Mouse (Mus musculus) hindlimb bud, embryonic 11.5 days (tissue): ENCODE measurements around the gene Tkfc.
"Not testable (repeated sequence)": the region's sequence is repeated elsewhere in the genome, so short reads cannot be mapped to it uniquely, and the experiment has no call there.

Experiments
- DNase-seq: peaks from one replicate; pipeline ENCODE4 v3.0.0-alpha.2; 2012; ENCODE audit warnings: low read depth, low spot score; ENCODE audit errors: extremely low spot score

Gene Tkfc

GRCm38 (mm10) chr19:10589127-10589857, 16.2 kb downstream of the Tkfc start:
- no peak for DNase-seq

- no peak for DNase-seq
These were observed 18.2 kb downstream of the Tkfc start for GRCm38 (mm10) chr19:10587231-10587630.

DNA sequence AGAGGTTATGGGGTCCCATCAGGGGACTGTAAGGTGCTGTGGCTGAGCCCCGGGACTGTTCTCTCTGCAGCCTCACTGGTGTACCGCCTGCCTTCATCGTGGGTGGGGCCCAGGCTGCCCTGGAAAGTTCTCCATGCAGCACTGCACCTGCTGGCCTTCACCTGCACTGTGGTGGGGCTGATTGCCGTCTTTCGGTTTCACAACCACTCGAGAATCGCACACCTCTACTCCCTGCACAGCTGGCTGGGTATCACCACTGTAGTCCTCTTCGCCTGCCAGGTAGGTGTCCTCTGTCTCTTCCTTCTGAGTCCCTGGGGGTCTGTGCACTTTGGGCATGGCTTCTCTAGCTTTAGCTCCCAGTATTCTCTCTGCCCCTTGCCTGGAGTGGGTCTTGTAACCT, 20.3 kb downstream of the Tkfc start:
- no peak for DNase-seq

- no peak for DNase-seq
These were observed 21.8 kb downstream of the Tkfc start for GRCm38 (mm10) chr19:10583550-10584146.

GRCm38 (mm10) chr19:10581984-10582383, 23.5 kb downstream of the Tkfc start:
- no peak for DNase-seq

DNA sequence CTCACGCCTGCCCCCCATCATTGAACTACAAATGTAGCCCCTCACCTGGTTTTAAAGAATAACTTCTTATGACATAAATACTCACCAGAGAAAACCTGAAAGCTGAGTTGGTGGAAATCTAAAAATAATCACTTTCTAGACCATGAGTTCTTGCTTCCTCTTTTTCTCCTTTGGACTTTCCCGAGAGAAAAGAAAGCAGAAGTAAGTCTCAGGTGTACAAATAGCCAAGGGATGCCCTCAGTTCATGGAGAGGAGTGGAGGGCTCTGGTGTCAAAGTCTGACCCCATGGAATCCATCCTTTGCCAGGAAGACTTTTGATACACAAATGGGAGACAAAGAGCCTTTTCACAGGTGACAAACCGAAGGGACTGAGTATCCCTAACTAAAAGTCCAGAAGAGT, 24.7 kb downstream of the Tkfc start:
- no peak for DNase-seq

- DNase-seq = no peak
These were observed 25.4 kb downstream of the Tkfc start for GRCm38 (mm10) chr19:10580102-10580501.

GRCm38 (mm10) chr19:10576690-10577561, 28.5 kb downstream of the Tkfc start, which contains the start of the genes Cyb561a3 and Tmem138:
Gene Cyb561a3 (plus strand): TSS chr19:10577172.
Gene Tmem138 (minus strand): TSS chr19:10577362.
- peak; percentile 96 for DNase-seq

DNA sequence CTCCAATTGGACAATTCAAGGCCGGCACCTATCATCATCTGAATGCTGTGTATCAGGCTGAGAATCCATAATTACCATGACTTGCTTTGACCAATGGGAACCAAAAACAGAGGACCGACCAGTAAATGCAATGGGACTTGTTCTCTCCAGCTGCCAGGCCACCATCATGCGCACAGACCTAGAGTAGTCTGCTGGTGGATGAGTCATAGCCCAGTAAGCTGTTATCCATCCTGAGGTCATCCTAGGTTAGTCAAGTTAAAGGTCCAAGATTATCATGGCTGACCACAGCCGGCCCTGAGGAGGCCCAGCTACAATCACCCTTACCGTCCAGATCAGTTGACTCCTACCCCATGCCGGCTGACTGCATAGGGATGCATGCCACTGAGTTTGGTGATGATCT, 35.8 kb downstream of the Tkfc start:
- DNase-seq = no peak

GRCm38 (mm10) chr19:10565217-10565616, 40.2 kb downstream of the Tkfc start:
- no peak for DNase-seq

- no peak for DNase-seq
These were observed 41.2 kb downstream of the Tkfc start for GRCm38 (mm10) chr19:10564278-10564677.

- no peak for DNase-seq
These were observed 43.1 kb downstream of the Tkfc start for GRCm38 (mm10) chr19:10562351-10562750.

DNA sequence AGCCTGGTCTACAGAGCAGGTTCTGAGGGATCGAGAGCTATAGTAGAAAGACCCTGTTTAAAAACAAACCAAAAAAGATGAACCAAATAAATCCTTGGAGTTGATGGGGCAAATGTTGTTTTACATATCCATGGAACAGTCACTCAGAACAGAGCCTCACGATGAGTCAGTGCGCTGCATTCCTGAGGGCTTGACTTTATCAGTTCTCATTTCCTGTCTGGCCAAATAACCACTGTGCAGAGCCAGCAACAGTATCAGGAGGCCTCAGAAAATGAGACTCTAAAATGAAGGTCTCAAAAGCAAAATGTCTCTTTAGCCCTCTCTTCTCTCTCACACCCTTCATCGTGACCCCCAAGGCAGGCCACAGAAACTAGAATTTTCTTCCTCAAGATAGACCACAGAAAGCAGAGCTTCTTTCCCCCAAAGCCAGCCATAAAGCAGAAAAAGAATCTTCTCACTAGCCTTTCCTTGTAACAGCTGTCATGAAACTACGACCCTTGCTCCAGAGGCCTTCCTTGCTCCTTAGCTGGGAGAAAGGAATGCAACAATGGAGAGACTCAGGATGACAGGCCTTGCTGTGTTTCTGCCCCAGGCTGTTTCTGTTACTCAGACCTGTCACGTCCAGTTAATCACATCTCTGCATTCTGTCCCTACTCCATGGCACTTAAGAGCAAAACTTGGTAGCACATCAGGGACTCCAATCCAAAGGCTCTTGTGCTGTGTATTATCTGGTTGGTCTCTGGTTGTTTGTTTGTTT, 43.7 kb downstream of the Tkfc start:
- no peak for DNase-seq

- no peak for DNase-seq
These were observed 45.3 kb downstream of the Tkfc start for GRCm38 (mm10) chr19:10560108-10560507.

DNA sequence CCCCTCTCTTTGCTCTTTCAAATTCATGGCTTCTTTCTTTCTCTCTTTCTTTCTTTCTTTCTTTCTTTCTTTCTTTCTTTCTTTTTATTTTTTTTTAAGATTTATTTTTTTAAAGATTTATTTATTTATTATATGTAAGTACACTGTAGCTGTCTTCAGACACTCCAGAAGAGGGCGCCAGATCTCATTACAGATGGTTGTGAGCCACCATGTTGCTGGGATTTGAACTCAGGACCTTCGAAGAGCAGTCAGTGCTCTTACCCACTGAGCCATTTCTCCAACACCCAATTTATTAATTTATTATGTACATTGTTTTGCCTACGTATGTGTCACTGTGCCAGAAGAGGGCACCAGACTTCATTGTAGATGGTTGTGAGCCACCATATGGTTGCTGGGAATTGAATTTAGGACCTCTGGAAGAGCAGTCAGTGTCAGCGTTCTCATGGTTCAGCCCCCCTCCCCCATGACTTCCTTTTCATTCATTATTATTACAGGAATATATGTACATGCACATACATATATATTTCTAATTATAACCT, 47.5 kb downstream of the Tkfc start:
- not testable (repeated sequence) for DNase-seq

DNA sequence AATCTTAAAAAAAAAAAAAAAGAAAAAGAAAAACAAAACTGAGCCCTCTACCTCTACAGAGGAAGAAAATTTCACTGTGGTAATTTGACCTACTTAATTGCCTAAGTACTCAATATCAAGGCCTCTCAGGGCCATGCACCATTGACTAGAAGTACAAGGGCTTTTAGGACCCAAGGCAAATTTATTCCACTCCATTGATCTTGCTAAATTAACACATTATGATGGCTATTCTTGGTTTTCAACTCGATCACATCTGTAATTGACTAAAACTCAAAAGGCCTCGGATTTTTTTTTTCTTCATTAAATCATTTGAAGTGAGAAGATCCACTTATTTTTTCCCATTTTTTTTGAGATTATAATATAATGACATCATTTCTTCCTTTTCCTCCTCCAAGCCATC, 48.0 kb downstream of the Tkfc start:
- DNase-seq = no peak

GRCm38 (mm10) chr19:10557001-10557400, 48.5 kb downstream of the Tkfc start:
- DNase-seq = no peak

DNA sequence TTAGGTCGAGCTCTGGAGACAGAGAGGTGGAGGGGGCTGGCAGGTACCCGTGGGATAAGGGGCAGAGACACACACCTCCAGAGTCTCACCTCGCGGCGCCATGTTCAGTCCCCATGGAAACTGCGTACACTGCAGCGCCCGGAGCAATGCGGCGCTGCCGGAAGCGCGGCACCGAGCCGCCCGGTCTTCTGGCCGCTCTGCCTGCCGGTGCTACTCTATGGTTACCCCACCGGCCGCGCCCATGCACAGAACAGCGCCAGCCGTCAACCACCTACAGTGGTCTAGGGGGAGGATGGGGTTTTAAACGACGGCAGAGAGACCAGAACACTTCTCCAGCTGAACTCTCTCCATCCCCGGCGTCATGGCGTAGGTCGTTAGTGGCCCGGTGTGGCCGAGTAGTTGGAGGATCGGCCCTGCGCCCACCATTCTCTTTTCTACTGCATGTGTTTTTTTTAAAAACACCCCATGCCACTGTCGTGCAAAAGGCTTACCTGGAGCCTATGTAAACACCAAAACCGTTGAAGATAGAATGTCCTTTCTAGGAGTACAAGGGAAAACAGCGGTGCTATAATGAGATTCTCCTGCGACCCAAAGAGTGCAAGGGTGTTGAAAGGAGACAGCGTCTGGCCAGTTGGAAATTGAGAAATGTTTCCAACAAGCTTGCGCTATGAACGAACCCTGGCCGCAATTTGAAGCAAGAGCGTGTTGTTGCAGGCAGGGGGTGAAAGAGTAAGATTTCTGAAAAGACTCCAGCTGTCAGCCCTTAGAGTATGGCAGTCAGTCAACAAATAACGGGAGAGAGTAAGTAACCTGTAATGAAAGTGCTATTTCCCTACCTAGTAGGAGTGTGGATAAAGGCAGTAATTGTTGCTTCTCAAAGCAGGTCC, 49.6 kb downstream of the Tkfc start, which contains the start of gene Tmem216:
TSS of gene Tmem216 (minus strand) at position 615 of the 887 bp plus-strand sequence.
- DNase-seq = no peak

- DNase-seq = no peak
These were observed 66.0 kb downstream of the Tkfc start for GRCm38 (mm10) chr19:10539454-10539853.
